Mouse (Mus musculus): ENCODE data around the gene Slc25a39. TPM values are rescaled to one million over a fixed set of nuclear protein-coding genes. Genes with fewer than 3 reads are reported as not detected.

Gene Slc25a39
- polyA plus RNA-seq, 1 experiment from 2014 or later = 274 TPM

- Histone ChIP-seq H3K9ac (ENCODE audit: low read depth, low read length) (no peak overlapping the region), H3K4me1 (ENCODE audit: control insufficient read depth, insufficient read depth, low read length) (peaks cover 22% of the 10 kb centered on the region), H3K4me3 (ENCODE audit: low read length) (no peak overlapping the region), H3K27me3 (ENCODE audit: control insufficient read depth, insufficient read depth, low read length) (peaks cover 10% of the 10 kb centered on the region), H3K9me3 (ENCODE audit: control insufficient read depth, low read length) (no peaks in the 10 kb centered on the region), H3K4me2 (replicated peaks; ENCODE audit: low read depth, low read length) (no peak overlapping the region), H3K27ac (ENCODE audit: low read depth, low read length) (no peak overlapping the region), H3K36me3 (ENCODE audit: control insufficient read depth, insufficient read depth, low read length) (peaks cover 24% of the 10 kb centered on the region)
- ATAC-seq (ENCODE audit: low FRiP score, low TSS enrichment) = no peak
- WGBS = 80% methylated on average over 18 of the region's 18 CpGs
Measured at GRCm38 (mm10) chr11:102404161-102405010, 3.4 kb downstream of the Slc25a39 start.

GRCm38 (mm10) chr11:102403657-102404056 is 4.1 kb downstream of the Slc25a39 start:
- H3K4me2 ChIP-seq (replicated peaks; ENCODE audit: low read depth, low read length) = no peak overlapping the region
- ATAC-seq (ENCODE audit: low FRiP score, low TSS enrichment) = no peak
- H3K9ac ChIP-seq (ENCODE audit: low read depth, low read length) = no peak overlapping the region
- H3K4me3 ChIP-seq (ENCODE audit: low read length) = no peak overlapping the region
- no peak overlapping the region for H3K27ac ChIP-seq (ENCODE audit: low read depth, low read length)
- peaks cover 17% of the 10 kb centered on the region for H3K27me3 ChIP-seq (ENCODE audit: control insufficient read depth, insufficient read depth, low read length)
- H3K9me3 ChIP-seq (ENCODE audit: control insufficient read depth, low read length) = no peaks in the 10 kb centered on the region
- peaks cover 26% of the 10 kb centered on the region for H3K4me1 ChIP-seq (ENCODE audit: control insufficient read depth, insufficient read depth, low read length)
- H3K36me3 ChIP-seq (ENCODE audit: control insufficient read depth, insufficient read depth, low read length) = peaks cover 24% of the 10 kb centered on the region
- 96% methylated on average over 11 of the region's 11 CpGs for WGBS

GRCm38 (mm10) chr11:102401898-102402500 is 5.7 kb downstream of the Slc25a39 start:
- Histone ChIP-seq H3K36me3 (ENCODE audit: control insufficient read depth, insufficient read depth, low read length) (peaks cover 24% of the 10 kb centered on the region), H3K27ac (ENCODE audit: low read depth, low read length) (no peak overlapping the region), H3K9me3 (ENCODE audit: control insufficient read depth, low read length) (no peaks in the 10 kb centered on the region), H3K9ac (ENCODE audit: low read depth, low read length) (no peak overlapping the region), H3K4me2 (replicated peaks; ENCODE audit: low read depth, low read length) (no peak overlapping the region), H3K4me1 (ENCODE audit: control insufficient read depth, insufficient read depth, low read length) (peaks cover 26% of the 10 kb centered on the region), H3K4me3 (ENCODE audit: low read length) (no peak overlapping the region), H3K27me3 (ENCODE audit: control insufficient read depth, insufficient read depth, low read length) (peaks cover 28% of the 10 kb centered on the region)
- WGBS = 67% methylated on average over 12 of the region's 12 CpGs
- no peak for ATAC-seq (ENCODE audit: low FRiP score, low TSS enrichment)

GRCm38 (mm10) chr11:102400513-102401084 is 7.1 kb downstream of the Slc25a39 start:
- Histone ChIP-seq H3K4me2 (replicated peaks; ENCODE audit: low read depth, low read length) (no peak overlapping the region), H3K27me3 (ENCODE audit: control insufficient read depth, insufficient read depth, low read length) (peaks cover 28% of the 10 kb centered on the region), H3K27ac (ENCODE audit: low read depth, low read length) (no peak overlapping the region), H3K36me3 (ENCODE audit: control insufficient read depth, insufficient read depth, low read length) (peaks cover 24% of the 10 kb centered on the region), H3K4me1 (ENCODE audit: control insufficient read depth, insufficient read depth, low read length) (peaks cover 16% of the 10 kb centered on the region), H3K9ac (ENCODE audit: low read depth, low read length) (no peak overlapping the region), H3K4me3 (ENCODE audit: low read length) (no peak overlapping the region), H3K9me3 (ENCODE audit: control insufficient read depth, low read length) (no peaks in the 10 kb centered on the region)
- WGBS = 28% methylated on average over 12 of the region's 12 CpGs
- no peak for ATAC-seq (ENCODE audit: low FRiP score, low TSS enrichment)

- no peak overlapping the region for H3K27ac ChIP-seq (ENCODE audit: low read depth, low read length)
- 0 out of 2 replicates have a peak overlapping the region, but pooled peaks have one; percentile 29 for H3K9ac ChIP-seq (ENCODE audit: low read depth, low read length)
- H3K9me3 ChIP-seq (ENCODE audit: control insufficient read depth, low read length) = no peaks in the 10 kb centered on the region
- no peak for ATAC-seq (ENCODE audit: low FRiP score, low TSS enrichment)
- WGBS = under 1% methylated on average over 34 of the region's 34 CpGs
- H3K27me3 ChIP-seq (ENCODE audit: control insufficient read depth, insufficient read depth, low read length) = peaks cover 28% of the 10 kb centered on the region
- H3K4me2 ChIP-seq (replicated peaks; ENCODE audit: low read depth, low read length) = peak overlapping the region; percentile 53
- H3K36me3 ChIP-seq (ENCODE audit: control insufficient read depth, insufficient read depth, low read length) = peaks cover 21% of the 10 kb centered on the region
- peaks cover 11% of the 10 kb centered on the region for H3K4me1 ChIP-seq (ENCODE audit: control insufficient read depth, insufficient read depth, low read length)
- peak overlapping the region; percentile 30 for H3K4me3 ChIP-seq (ENCODE audit: low read length)
Measured at GRCm38 (mm10) chr11:102399610-102400072, 8.1 kb downstream of the Slc25a39 start.

GRCm38 (mm10) chr11:102399107-102399506 is 8.6 kb downstream of the Slc25a39 start:
- Histone ChIP-seq H3K27ac (ENCODE audit: low read depth, low read length) (no peak overlapping the region), H3K36me3 (ENCODE audit: control insufficient read depth, insufficient read depth, low read length) (peaks cover 16% of the 10 kb centered on the region), H3K4me3 (ENCODE audit: low read length) (peak overlapping the region; percentile 30), H3K9ac (ENCODE audit: low read depth, low read length) (no peak overlapping the region), H3K4me2 (replicated peaks; ENCODE audit: low read depth, low read length) (peak overlapping the region; percentile 53), H3K27me3 (ENCODE audit: control insufficient read depth, insufficient read depth, low read length) (peaks cover 28% of the 10 kb centered on the region), H3K9me3 (ENCODE audit: control insufficient read depth, low read length) (no peaks in the 10 kb centered on the region), H3K4me1 (ENCODE audit: control insufficient read depth, insufficient read depth, low read length) (peaks cover 8% of the 10 kb centered on the region)
- ATAC-seq (ENCODE audit: low FRiP score, low TSS enrichment) = no peak
- WGBS = 13% methylated on average over 15 of the region's 15 CpGs

GRCm38 (mm10) chr11:102398007-102398825 is 9.5 kb downstream of the Slc25a39 start:
- peaks cover 32% of the 10 kb centered on the region for H3K27me3 ChIP-seq (ENCODE audit: control insufficient read depth, insufficient read depth, low read length)
- H3K36me3 ChIP-seq (ENCODE audit: control insufficient read depth, insufficient read depth, low read length) = peaks cover 7% of the 10 kb centered on the region
- no peak for ATAC-seq (ENCODE audit: low FRiP score, low TSS enrichment)
- no peak overlapping the region for H3K4me3 ChIP-seq (ENCODE audit: low read length)
- 83% methylated on average over 20 of the region's 20 CpGs for WGBS
- no peaks in the 10 kb centered on the region for H3K9me3 ChIP-seq (ENCODE audit: control insufficient read depth, low read length)
- no peak overlapping the region for H3K4me2 ChIP-seq (replicated peaks; ENCODE audit: low read depth, low read length)
- no peak overlapping the region for H3K27ac ChIP-seq (ENCODE audit: low read depth, low read length)
- H3K9ac ChIP-seq (ENCODE audit: low read depth, low read length) = no peak overlapping the region
- peaks cover 17% of the 10 kb centered on the region for H3K4me1 ChIP-seq (ENCODE audit: control insufficient read depth, insufficient read depth, low read length)

- Histone ChIP-seq H3K27ac (ENCODE audit: low read depth, low read length) (no peak overlapping the region), H3K9me3 (ENCODE audit: control insufficient read depth, low read length) (no peaks in the 10 kb centered on the region), H3K27me3 (ENCODE audit: control insufficient read depth, insufficient read depth, low read length) (peaks cover 32% of the 10 kb centered on the region), H3K4me1 (ENCODE audit: control insufficient read depth, insufficient read depth, low read length) (peaks cover 21% of the 10 kb centered on the region), H3K9ac (ENCODE audit: low read depth, low read length) (no peak overlapping the region), H3K4me3 (ENCODE audit: low read length) (no peak overlapping the region), H3K36me3 (ENCODE audit: control insufficient read depth, insufficient read depth, low read length) (no peaks in the 10 kb centered on the region), H3K4me2 (replicated peaks; ENCODE audit: low read depth, low read length) (no peak overlapping the region)
- WGBS = 74% methylated on average over 7 of the region's 7 CpGs
- no peak for ATAC-seq (ENCODE audit: low FRiP score, low TSS enrichment)
Measured at GRCm38 (mm10) chr11:102396671-102397141, 11.0 kb downstream of the Slc25a39 start.
